8 mouse cellular contexts compared by ENCODE assay signal in genomic region chr6:96116148-96116533, GRCm38 (mm10). TPM values are rescaled to one million over a fixed set of nuclear protein-coding genes. Genes with fewer than 3 reads are reported as not detected.
DNase-seq lines count a peak whose midpoint lies in the region; ATAC-seq and TF ChIP-seq lines count a peak whose summit lies in the region.

No protein-coding gene starts in this region.

- peaks cover 4% of the 10 kb centered on the region; the same call in 1 of the 2 replicates for H3K27me3 ChIP-seq in cerebellum, adult 2 months (ENCODE audit: control insufficient read depth, insufficient read depth, low read length)
- no peaks in the 10 kb centered on the region for H3K27me3 ChIP-seq in neural tube, embryonic 11.5 days (ENCODE audit: control insufficient read depth, insufficient read depth, low read length)
- H3K27me3 ChIP-seq in limb, embryonic 15.5 days = no peaks in the 10 kb centered on the region
- H3K27me3 ChIP-seq in stomach, embryonic 15.5 days (replicated peaks) = no peaks in the 10 kb centered on the region

- H3K4me3 ChIP-seq in cerebellum, adult 2 months (replicated peaks; ENCODE audit: insufficient read depth, low read depth, low read length) = peak overlapping the region; percentile 22
- H3K4me3 ChIP-seq in neural tube, embryonic 11.5 days (ENCODE audit: low read depth, low read length) = peak overlapping the region; percentile 48
- H3K4me3 ChIP-seq in limb, embryonic 15.5 days = peak overlapping the region; percentile 57
- peak overlapping the region; percentile 58 for H3K4me3 ChIP-seq in stomach, embryonic 15.5 days (replicated peaks)

- 5% methylated on average over 6 of the region's 6 CpGs for WGBS in cerebellum, adult 2 months
- WGBS in neural tube, embryonic 11.5 days = 18% methylated on average over 6 of the region's 6 CpGs
- WGBS in limb, embryonic 15.5 days = 7% methylated on average over 6 of the region's 6 CpGs
- 5% methylated on average over 6 of the region's 6 CpGs for WGBS in stomach, embryonic 15.5 days

- TF ChIP-seq CTCF in cerebellum, adult 2 months (IDR thresholded peaks at IDR 0.05; ENCODE audit: borderline replicate concordance, insufficient read depth, low read depth, low read length) = no peak

- no peaks in the 10 kb centered on the region for H3K4me1 ChIP-seq in cerebellum, adult 2 months (ENCODE audit: control insufficient read depth, insufficient read depth, low read length)
- H3K4me1 ChIP-seq in neural tube, embryonic 11.5 days (ENCODE audit: control insufficient read depth, insufficient read depth, low read length) = 0 out of 2 replicates have a peak, but pooled peaks cover 2% of the 10 kb centered on the region
- peaks cover 14% of the 10 kb centered on the region; the same call in 1 of the 2 replicates for H3K4me1 ChIP-seq in limb, embryonic 15.5 days
- H3K4me1 ChIP-seq in stomach, embryonic 15.5 days = peaks cover 10% of the 10 kb centered on the region; the same call in 1 of the 2 replicates

- H3K4me2 ChIP-seq in neural tube, embryonic 11.5 days (ENCODE audit: low read depth) = peak overlapping the region; percentile 94
- peak overlapping the region; percentile 94 for H3K4me2 ChIP-seq in limb, embryonic 15.5 days
- peak overlapping the region; percentile 91 for H3K4me2 ChIP-seq in stomach, embryonic 15.5 days

- H3K27ac ChIP-seq in cerebellum, adult 2 months (ENCODE audit: insufficient read depth, low read length) = no peak overlapping the region
- H3K27ac ChIP-seq in neural tube, embryonic 11.5 days (ENCODE audit: low read depth, low read length) = no peak overlapping the region
- no peak overlapping the region for H3K27ac ChIP-seq in limb, embryonic 15.5 days
- peak overlapping the region; percentile 51; the same call in 1 of the 2 replicates for H3K27ac ChIP-seq in stomach, embryonic 15.5 days

- no peak for DNase-seq in cerebellum, adult 2 months
- no peak for DNase-seq in cerebellum, adult 11 months
- no peak for DNase-seq in neural tube, embryonic 11.5 days (ENCODE audit: low spot score)
- DNase-seq in neural tube, embryonic 10.5 days (ENCODE audit: extremely low spot score, low spot score) = no peak
- DNase-seq in urinary bladder, adult 2 months (ENCODE audit: low spot score) = no peak

- peak overlapping the region; percentile 72 for H3K9ac ChIP-seq in neural tube, embryonic 11.5 days (ENCODE audit: low read length)
- H3K9ac ChIP-seq in limb, embryonic 15.5 days = peak overlapping the region; percentile 47; the same call in 1 of the 2 replicates
- peak overlapping the region; percentile 52 for H3K9ac ChIP-seq in stomach, embryonic 15.5 days

- H3K9me3 ChIP-seq in neural tube, embryonic 11.5 days (ENCODE audit: control insufficient read depth, low read length) = no peaks in the 10 kb centered on the region
- H3K9me3 ChIP-seq in limb, embryonic 15.5 days = no peaks in the 10 kb centered on the region
- no peaks in the 10 kb centered on the region for H3K9me3 ChIP-seq in stomach, embryonic 15.5 days

- TF ChIP-seq POLR2A in cerebellum, adult 2 months (IDR thresholded peaks at IDR 0.05; ENCODE audit: borderline replicate concordance, insufficient read depth, low read length) = no peak

- H3K36me3 ChIP-seq in neural tube, embryonic 11.5 days (ENCODE audit: control insufficient read depth, insufficient read depth, low read length) = no peaks in the 10 kb centered on the region
- H3K36me3 ChIP-seq in limb, embryonic 15.5 days = no peaks in the 10 kb centered on the region
- no peaks in the 10 kb centered on the region for H3K36me3 ChIP-seq in stomach, embryonic 15.5 days

- ATAC-seq in neural tube, embryonic 11.5 days (ENCODE audit: insufficient read depth, low FRiP score, low TSS enrichment) = no peak
- ATAC-seq in limb, embryonic 15.5 days (ENCODE audit: insufficient number of reproducible peaks, low FRiP score, low TSS enrichment, low read depth) = no peak
- no peak; the same call in 1 of the 2 replicates for ATAC-seq in stomach, embryonic 15.5 days (ENCODE audit: insufficient read depth, low FRiP score, low read depth)
- ATAC-seq in monocyte, adult 5-6 weeks (replicated peaks; ENCODE audit: insufficient number of reproducible peaks, low FRiP score, low TSS enrichment, poor library complexity, severe bottlenecking) = no peak

RNA-seq across cellular contexts. Expression of gene Fam19a1, which starts 3.2 kb away (rescaled TPM):
- polyA plus RNA-seq in cerebellum, adult 2 months (2012; rRNA removed) = 3.4 and 4.0 TPM in 2 replicates
- polyA plus RNA-seq in neural tube, embryonic 11.5 days (2014; fragmentation: Nextera tagmentation; extraction: Ambion mirVana) = 2.3 TPM in 2 replicates
- polyA plus RNA-seq in limb, embryonic 15.5 days (2015; fragmentation: Nextera tagmentation; extraction: Ambion mirVana) = 2.3 and 2.4 TPM in 2 replicates
- polyA plus RNA-seq in stomach, embryonic 15.5 days (2015; fragmentation: Nextera tagmentation; extraction: Ambion mirVana) = 7.5 and 8.2 TPM in 2 replicates
- total RNA-seq in monocyte, adult 5-6 weeks (2017) = not detected in 3 replicates
- 0.04 and 0.18 TPM in 2 replicates for polyA plus RNA-seq in urinary bladder, adult 2 months (2012; rRNA removed)

RNA-seq across cellular contexts. Expression of gene 1700123L14Rik, which starts 49.9 kb away (rescaled TPM):
- polyA plus RNA-seq in cerebellum, adult 2 months (2012; rRNA removed) = 0.06 and 0.18 TPM in 2 replicates
- not detected in 2 replicates for polyA plus RNA-seq in neural tube, embryonic 11.5 days (2014; fragmentation: Nextera tagmentation; extraction: Ambion mirVana)
- not detected in 2 replicates for polyA plus RNA-seq in limb, embryonic 15.5 days (2015; fragmentation: Nextera tagmentation; extraction: Ambion mirVana)
- polyA plus RNA-seq in stomach, embryonic 15.5 days (2015; fragmentation: Nextera tagmentation; extraction: Ambion mirVana) = not detected in 2 replicates
- not detected in 3 replicates for total RNA-seq in monocyte, adult 5-6 weeks (2017)
- 0.06 TPM in 1 of 2 replicates, not detected in the other for polyA plus RNA-seq in urinary bladder, adult 2 months (2012; rRNA removed)
